30 mouse cellular contexts compared by ENCODE assay signal in genomic region chr6:135158509-135158908, GRCm38 (mm10). TPM values are rescaled to one million over a fixed set of nuclear protein-coding genes. Genes with fewer than 3 reads are reported as not detected.
DNase-seq lines count a peak whose midpoint lies in the region; ATAC-seq and TF ChIP-seq lines count a peak whose summit lies in the region.
"Had no signal": no experiment of that assay in that cellular context is flagged by ENCODE, and none has a peak within 500 bp of the region (broad histone marks: within the 10 kb centered on the region; RNA-seq: fewer than 3 reads in every experiment).

No protein-coding gene starts in this region.

- no peaks in the 10 kb centered on the region for H3K9me3 ChIP-seq in liver, embryonic 11.5 days (ENCODE audit: control insufficient read depth, low read length)
- no peaks in the 10 kb centered on the region for H3K9me3 ChIP-seq in liver, embryonic 14.5 days (ENCODE audit: control insufficient read depth, low read length)
- H3K9me3 ChIP-seq in liver, embryonic 16.5 days (replicated peaks; ENCODE audit: control insufficient read depth, low read length), result no peaks in the 10 kb centered on the region
- no peaks in the 10 kb centered on the region for H3K9me3 ChIP-seq in hindbrain, embryonic 14.5 days (ENCODE audit: control insufficient read depth, low read length)
- H3K9me3 ChIP-seq in hindbrain, embryonic 16.5 days (ENCODE audit: control insufficient read depth, low read length), result no peaks in the 10 kb centered on the region
- H3K9me3 ChIP-seq: embryonic facial prominence, embryonic 12.5 days; embryonic facial prominence, embryonic 15.5 days; forebrain, embryonic 12.5 days; forebrain, embryonic 15.5 days; heart, embryonic 12.5 days; heart, embryonic 15.5 days; hindbrain, embryonic 10.5 days; hindbrain, embryonic 13.5 days had no signal

- ATAC-seq in liver, embryonic 11.5 days (replicated peaks; ENCODE audit: low FRiP score), result no peak
- ATAC-seq in liver, embryonic 14.5 days (ENCODE audit: insufficient read depth), result no peak
- peak; percentile 38 for ATAC-seq in liver, embryonic 16.5 days (ENCODE audit: low read depth)
- no peak for ATAC-seq in hindbrain, embryonic 14.5 days (ENCODE audit: low FRiP score)
- ATAC-seq in hindbrain, embryonic 16.5 days, result no peak
- ATAC-seq: CD4-positive, CD25-positive, alpha-beta regulatory T cell, adult 4 months; forebrain, embryonic 15.5 days had no signal

- H3K9ac ChIP-seq in liver, adult 2 months (ENCODE audit: low read depth, low read length), result peak overlapping the region; percentile 24; the same call in 1 of the 2 replicates
- no peak overlapping the region for H3K9ac ChIP-seq in liver, embryonic 11.5 days (ENCODE audit: low read depth, low read length)
- H3K9ac ChIP-seq in liver, embryonic 14.5 days (replicated peaks), result no peak overlapping the region
- no peak overlapping the region for H3K9ac ChIP-seq in liver, embryonic 16.5 days (ENCODE audit: low read depth, low read length)
- H3K9ac ChIP-seq in hindbrain, embryonic 14.5 days, result no peak overlapping the region
- no peak overlapping the region for H3K9ac ChIP-seq in hindbrain, embryonic 16.5 days (ENCODE audit: low read depth, low read length)
- H3K9ac ChIP-seq: embryonic facial prominence, embryonic 12.5 days; embryonic facial prominence, embryonic 15.5 days; forebrain, embryonic 12.5 days; forebrain, embryonic 15.5 days; heart, embryonic 12.5 days; heart, embryonic 15.5 days; hindbrain, embryonic 13.5 days had no signal

- peak overlapping the region; percentile 73 for H3K27ac ChIP-seq in liver, adult 2 months (replicated peaks; ENCODE audit: insufficient read depth, low read depth, low read length)
- H3K27ac ChIP-seq in liver, embryonic 11.5 days (ENCODE audit: low read depth, low read length), result no peak overlapping the region
- no peak overlapping the region for H3K27ac ChIP-seq in liver, embryonic 14.5 days
- H3K27ac ChIP-seq in liver, embryonic 16.5 days (ENCODE audit: low read length), result peak overlapping the region; percentile 51
- H3K27ac ChIP-seq in hindbrain, embryonic 14.5 days, result no peak overlapping the region
- no peak overlapping the region for H3K27ac ChIP-seq in hindbrain, embryonic 16.5 days (ENCODE audit: low read depth, low read length)
- H3K27ac ChIP-seq: embryonic facial prominence, embryonic 12.5 days; embryonic facial prominence, embryonic 15.5 days; forebrain, embryonic 12.5 days; forebrain, embryonic 15.5 days; heart, embryonic 15.5 days; hindbrain, embryonic 10.5 days; hindbrain, embryonic 13.5 days had no signal

- peaks cover 22% of the 10 kb centered on the region; the same call in 1 of the 2 replicates for H3K79me2 ChIP-seq in liver, adult 2 months (ENCODE audit: control insufficient read depth, insufficient read depth, low read length)

- peaks cover 20% of the 10 kb centered on the region for H3K36me3 ChIP-seq in liver, adult 2 months (ENCODE audit: control insufficient read depth, insufficient read depth, low read length)
- H3K36me3 ChIP-seq in liver, embryonic 11.5 days (ENCODE audit: control insufficient read depth, insufficient read depth, low read length), result peaks cover 15% of the 10 kb centered on the region
- H3K36me3 ChIP-seq in liver, embryonic 14.5 days (replicated peaks; ENCODE audit: control insufficient read depth, insufficient read depth, low read depth), result peaks cover 39% of the 10 kb centered on the region
- H3K36me3 ChIP-seq in liver, embryonic 16.5 days (ENCODE audit: control insufficient read depth, insufficient read depth), result peaks cover 29% of the 10 kb centered on the region
- no peaks in the 10 kb centered on the region for H3K36me3 ChIP-seq in hindbrain, embryonic 14.5 days (replicated peaks; ENCODE audit: control insufficient read depth, insufficient read depth)
- no peaks in the 10 kb centered on the region for H3K36me3 ChIP-seq in hindbrain, embryonic 16.5 days (ENCODE audit: control insufficient read depth, insufficient read depth, low read length)
- H3K36me3 ChIP-seq: embryonic facial prominence, embryonic 12.5 days; embryonic facial prominence, embryonic 15.5 days; forebrain, embryonic 12.5 days; forebrain, embryonic 15.5 days; heart, embryonic 15.5 days; hindbrain, embryonic 10.5 days; hindbrain, embryonic 13.5 days had no signal

- no peak overlapping the region for H3K4me3 ChIP-seq in liver, adult 2 months (ENCODE audit: insufficient read depth, low read depth, low read length)
- H3K4me3 ChIP-seq in liver, embryonic 11.5 days (ENCODE audit: low read depth, low read length), result no peak overlapping the region
- no peak overlapping the region for H3K4me3 ChIP-seq in liver, embryonic 14.5 days (ENCODE audit: insufficient read depth in 1 of 2, low read depth in 2 of 2, low read length in 2 of 2)
- H3K4me3 ChIP-seq in liver, embryonic 16.5 days (ENCODE audit: low read depth, low read length), result no peak overlapping the region
- H3K4me3 ChIP-seq in hindbrain, embryonic 14.5 days (replicated peaks; ENCODE audit: low read length), result no peak overlapping the region
- H3K4me3 ChIP-seq in hindbrain, embryonic 16.5 days (ENCODE audit: low read length), result no peak overlapping the region
- H3K4me3 ChIP-seq: embryonic facial prominence, embryonic 12.5 days; embryonic facial prominence, embryonic 15.5 days; forebrain, embryonic 12.5 days; forebrain, embryonic 15.5 days; heart, embryonic 12.5 days; heart, embryonic 15.5 days; hindbrain, embryonic 10.5 days; hindbrain, embryonic 13.5 days had no signal

- no peak for TF ChIP-seq POLR2A in liver, adult 2 months (IDR thresholded peaks at IDR 0.05; ENCODE audit: extremely low read depth, insufficient read depth, low read length)

- WGBS in liver, adult 2 months, result 32% methylated on average over 4 of the region's 4 CpGs
- 66% methylated on average over 4 of the region's 4 CpGs for WGBS in liver, embryonic 11.5 days
- 76% methylated on average over 4 of the region's 4 CpGs for WGBS in liver, embryonic 14.5 days (ENCODE audit: insufficient replicate concordance)
- WGBS in liver, embryonic 16.5 days (ENCODE audit: insufficient replicate concordance), result 81% methylated on average over 4 of the region's 4 CpGs
- 35% methylated on average over 4 of the region's 4 CpGs for WGBS in hindbrain, embryonic 14.5 days
- WGBS in hindbrain, embryonic 16.5 days, result 27% methylated on average over 4 of the region's 4 CpGs

- DNase-seq in liver, adult 2 months (ENCODE audit: extremely low read depth, low read depth, low spot score), result peak; percentile 87
- no peak for DNase-seq in liver, embryonic 11.5 days (ENCODE audit: low spot score)
- no peak for DNase-seq in liver, embryonic 14.5 days (ENCODE audit: low read depth in 3 of 3, low spot score in 3 of 3)
- DNase-seq in hindbrain, embryonic 14.5 days (ENCODE audit: low spot score), result no peak
- DNase-seq: adrenal gland, adult 2 months; adrenal gland, postnatal 14 days; cerebellum, adult 11 months; cerebellum, adult 2 months; cerebellum, adult 9-11 months; cerebellum, postnatal 25 days; gastrocnemius, postnatal 25 days; heart, postnatal 10 days; heart, postnatal 36 days had no signal

- no peak for TF ChIP-seq EP300 in liver, embryonic 14.5 days (IDR thresholded peaks at IDR 0.05; ENCODE audit: low read depth)

- peaks cover 24% of the 10 kb centered on the region for H3K4me1 ChIP-seq in liver, adult 2 months (ENCODE audit: control insufficient read depth, insufficient read depth, low read length)
- peaks cover 31% of the 10 kb centered on the region for H3K4me1 ChIP-seq in liver, embryonic 11.5 days (replicated peaks; ENCODE audit: control insufficient read depth, insufficient read depth, low read length)
- peaks cover 15 to 32% of the 10 kb centered on the region in 2 experiments for H3K4me1 ChIP-seq in liver, embryonic 14.5 days (replicated peaks; ENCODE audit: control insufficient read depth in 2 of 2, insufficient read depth in 2 of 2, low read length in 1 of 2)
- H3K4me1 ChIP-seq in liver, embryonic 16.5 days (ENCODE audit: control insufficient read depth, low read depth, low read length), result peaks cover 39% of the 10 kb centered on the region
- H3K4me1 ChIP-seq in hindbrain, embryonic 14.5 days (replicated peaks; ENCODE audit: control insufficient read depth, insufficient read depth, low read length), result no peaks in the 10 kb centered on the region
- H3K4me1 ChIP-seq in hindbrain, embryonic 16.5 days (ENCODE audit: control insufficient read depth, insufficient read depth, low read depth, low read length), result no peaks in the 10 kb centered on the region
- H3K4me1 ChIP-seq: forebrain, embryonic 12.5 days; forebrain, embryonic 15.5 days had no signal

- no peak; the same call in 1 of the 2 replicates for TF ChIP-seq CTCF in liver, adult 2 months (IDR thresholded peaks at IDR 0.05; ENCODE audit: low read depth, low read length)
- 0 out of 2 replicates have a peak, but pooled peaks have one; percentile 11 for TF ChIP-seq CTCF in liver, embryonic 14.5 days (IDR thresholded peaks at IDR 0.05; ENCODE audit: low read depth)

- H3K27me3 ChIP-seq in liver, adult 2 months (ENCODE audit: control insufficient read depth, insufficient read depth, low read length), result no peaks in the 10 kb centered on the region
- no peaks in the 10 kb centered on the region for H3K27me3 ChIP-seq in liver, embryonic 11.5 days (replicated peaks; ENCODE audit: control insufficient read depth, insufficient read depth, low read length)
- H3K27me3 ChIP-seq in liver, embryonic 14.5 days (ENCODE audit: control insufficient read depth, insufficient read depth, low read length), result no peaks in the 10 kb centered on the region
- H3K27me3 ChIP-seq in liver, embryonic 16.5 days (ENCODE audit: control insufficient read depth, insufficient read depth, low read depth, low read length), result no peaks in the 10 kb centered on the region
- no peaks in the 10 kb centered on the region for H3K27me3 ChIP-seq in hindbrain, embryonic 14.5 days (ENCODE audit: control insufficient read depth, insufficient read depth, low read length)
- H3K27me3 ChIP-seq in hindbrain, embryonic 16.5 days (replicated peaks; ENCODE audit: control insufficient read depth, insufficient read depth, low read length), result no peaks in the 10 kb centered on the region
- H3K27me3 ChIP-seq: embryonic facial prominence, embryonic 12.5 days; embryonic facial prominence, embryonic 15.5 days; forebrain, embryonic 15.5 days; heart, embryonic 12.5 days; heart, embryonic 15.5 days had no signal

- no peak overlapping the region for H3K4me2 ChIP-seq in liver, embryonic 11.5 days
- H3K4me2 ChIP-seq in liver, embryonic 14.5 days (ENCODE audit: low read depth), result no peak overlapping the region
- no peak overlapping the region for H3K4me2 ChIP-seq in liver, embryonic 16.5 days (ENCODE audit: low read depth, low read length)
- no peak overlapping the region for H3K4me2 ChIP-seq in hindbrain, embryonic 14.5 days (replicated peaks)
- H3K4me2 ChIP-seq in hindbrain, embryonic 16.5 days (ENCODE audit: low read length), result no peak overlapping the region
- H3K4me2 ChIP-seq: embryonic facial prominence, embryonic 12.5 days; embryonic facial prominence, embryonic 15.5 days; forebrain, embryonic 12.5 days; forebrain, embryonic 15.5 days; heart, embryonic 12.5 days; heart, embryonic 15.5 days; hindbrain, embryonic 13.5 days had no signal

RNA-seq across cellular contexts. Expression of gene Fam234b, which starts 39.3 kb away (rescaled TPM):
- total RNA-seq in liver, adult 2 months (2014; rRNA removed), result 14.8 and 15.3 TPM in 2 replicates
- 14.8 and 15.1 TPM in 2 replicates for polyA plus RNA-seq in liver, adult 2 months (2012; rRNA removed)
- 34.2 and 37.9 TPM in 2 replicates for polyA plus RNA-seq in liver, embryonic 11.5 days (2014; fragmentation: Nextera tagmentation; extraction: Ambion mirVana)
- polyA plus RNA-seq in liver, embryonic 14.5 days (2012; rRNA removed), result 18.7 and 19.1 TPM in 2 replicates
- polyA plus RNA-seq in liver, embryonic 14.5 days (2014; fragmentation: Nextera tagmentation; extraction: Ambion mirVana), result 27.8 and 34.9 TPM in 2 replicates
- polyA plus RNA-seq in liver, embryonic 16.5 days (2015; fragmentation: Nextera tagmentation; extraction: Ambion mirVana), result 31.7 and 33.8 TPM in 2 replicates
- polyA plus RNA-seq in hindbrain, embryonic 14.5 days (2014; fragmentation: Nextera tagmentation; extraction: Ambion mirVana), result 117 and 126 TPM in 2 replicates
- polyA plus RNA-seq in hindbrain, embryonic 16.5 days (2015; fragmentation: Nextera tagmentation; extraction: Ambion mirVana), result 110 and 120 TPM in 2 replicates

RNA-seq across cellular contexts. Expression of gene Hebp1, which starts 39.3 kb away (rescaled TPM):
- total RNA-seq in liver, adult 2 months (2014; rRNA removed), result 282 and 334 TPM in 2 replicates
- 290 and 317 TPM in 2 replicates for polyA plus RNA-seq in liver, adult 2 months (2012; rRNA removed)
- 56.8 and 59.1 TPM in 2 replicates for polyA plus RNA-seq in liver, embryonic 11.5 days (2014; fragmentation: Nextera tagmentation; extraction: Ambion mirVana)
- polyA plus RNA-seq in liver, embryonic 14.5 days (2012; rRNA removed), result 127 and 198 TPM in 2 replicates
- 60.1 and 70.2 TPM in 2 replicates for polyA plus RNA-seq in liver, embryonic 14.5 days (2014; fragmentation: Nextera tagmentation; extraction: Ambion mirVana)
- polyA plus RNA-seq in liver, embryonic 16.5 days (2015; fragmentation: Nextera tagmentation; extraction: Ambion mirVana), result 133 and 134 TPM in 2 replicates
- 3.1 and 3.3 TPM in 2 replicates for polyA plus RNA-seq in hindbrain, embryonic 14.5 days (2014; fragmentation: Nextera tagmentation; extraction: Ambion mirVana)
- 5.9 and 9.4 TPM in 2 replicates for polyA plus RNA-seq in hindbrain, embryonic 16.5 days (2015; fragmentation: Nextera tagmentation; extraction: Ambion mirVana)

RNA-seq across cellular contexts. Expression of gene Gprc5d, which starts 40.4 kb away (rescaled TPM):
- not detected in 2 replicates for total RNA-seq in liver, adult 2 months (2014; rRNA removed)
- 0.17 TPM in 1 of 2 replicates, not detected in the other for polyA plus RNA-seq in liver, adult 2 months (2012; rRNA removed)
- 0.25 TPM in 1 of 2 replicates, not detected in the other for polyA plus RNA-seq in liver, embryonic 11.5 days (2014; fragmentation: Nextera tagmentation; extraction: Ambion mirVana)
- polyA plus RNA-seq in liver, embryonic 14.5 days (2012; rRNA removed), result 0.28 and 0.41 TPM in 2 replicates
- not detected in 2 replicates for polyA plus RNA-seq in liver, embryonic 14.5 days (2014; fragmentation: Nextera tagmentation; extraction: Ambion mirVana)
- polyA plus RNA-seq in liver, embryonic 16.5 days (2015; fragmentation: Nextera tagmentation; extraction: Ambion mirVana), result 0.08 and 0.11 TPM in 2 replicates
- not detected in 2 replicates for polyA plus RNA-seq in hindbrain, embryonic 14.5 days (2014; fragmentation: Nextera tagmentation; extraction: Ambion mirVana)
- polyA plus RNA-seq in hindbrain, embryonic 16.5 days (2015; fragmentation: Nextera tagmentation; extraction: Ambion mirVana), result not detected in 2 replicates
- total RNA-seq: adrenal gland, adult 2 months; adrenal gland, postnatal 14 days; adrenal gland, postnatal 4 days; common myeloid progenitor, adult 5-6 weeks; gastrocnemius, adult 8-10 months; gastrocnemius, postnatal 25 days; heart, adult 18-20 months; heart, postnatal 36 days; MEL had no signal
- polyA plus RNA-seq: adrenal gland, adult 2 months; C2C12; CD4-positive, CD25-positive, alpha-beta regulatory T cell, adult 4 months; embryonic facial prominence, embryonic 12.5 days; forebrain, embryonic 12.5 days; forebrain, embryonic 15.5 days; heart, embryonic 12.5 days; heart, embryonic 15.5 days; hindbrain, embryonic 10.5 days; hindbrain, embryonic 13.5 days had no signal

Comparison
In these comparisons a context has a peak if more than half of its experiments do, and no peak if none do; other contexts are left out.
1. H3K27ac ChIP-seq: peak in liver, adult 2 months (single experiment) and liver, embryonic 16.5 days (single experiment); none in liver, embryonic 11.5 days (single experiment), liver, embryonic 14.5 days (single experiment), hindbrain, embryonic 14.5 days (single experiment) and hindbrain, embryonic 16.5 days (single experiment).